Mouse (Mus musculus): ENCODE results near the gene Fmnl2. TPM values are rescaled to one million over a fixed set of nuclear protein-coding genes. Genes with fewer than 3 reads are reported as not detected.

Fmnl2 gene
- polyA plus RNA-seq, 1 experiment from 2014 or later, result 1.9 TPM

GRCm38 (mm10) chr2:52868181-52868580 lies 10.5 kb downstream of the Fmnl2 start:
- Histone ChIP-seq H3K4me3 (ENCODE audit: low read depth, low read length) (no peak overlapping the region), H3K27me3 (replicated peaks; ENCODE audit: control insufficient read depth, insufficient read depth, low read length) (no peaks in the 10 kb centered on the region), H3K9me3 (ENCODE audit: control insufficient read depth) (no peaks in the 10 kb centered on the region), H3K9ac (ENCODE audit: low read depth, low read length) (no peak overlapping the region), H3K4me1 (replicated peaks; ENCODE audit: control insufficient read depth, insufficient read depth, low read length) (no peaks in the 10 kb centered on the region), H3K4me2 (replicated peaks; ENCODE audit: low read depth) (no peak overlapping the region), H3K27ac (ENCODE audit: low read depth, low read length) (no peak overlapping the region), H3K36me3 (ENCODE audit: control insufficient read depth, insufficient read depth) (no peaks in the 10 kb centered on the region)
- 24% methylated on average over 5 of the region's 5 CpGs for WGBS
- TF ChIP-seq CTCF (IDR thresholded peaks at IDR 0.05; ENCODE audit: low read depth), result no peak
- ATAC-seq, result no peak

GRCm38 (mm10) chr2:52872636-52873035 lies 15.0 kb downstream of the Fmnl2 start:
- H3K4me3 ChIP-seq (ENCODE audit: low read depth, low read length), result no peak overlapping the region
- 26% methylated on average over 5 of the region's 5 CpGs for WGBS
- no peaks in the 10 kb centered on the region for H3K4me1 ChIP-seq (replicated peaks; ENCODE audit: control insufficient read depth, insufficient read depth, low read length)
- H3K9ac ChIP-seq (ENCODE audit: low read depth, low read length), result no peak overlapping the region
- no peaks in the 10 kb centered on the region for H3K36me3 ChIP-seq (ENCODE audit: control insufficient read depth, insufficient read depth)
- no peaks in the 10 kb centered on the region for H3K9me3 ChIP-seq (ENCODE audit: control insufficient read depth)
- no peak for ATAC-seq
- no peak overlapping the region for H3K4me2 ChIP-seq (replicated peaks; ENCODE audit: low read depth)
- TF ChIP-seq CTCF (IDR thresholded peaks at IDR 0.05; ENCODE audit: low read depth), result no peak
- H3K27ac ChIP-seq (ENCODE audit: low read depth, low read length), result no peak overlapping the region
- no peaks in the 10 kb centered on the region for H3K27me3 ChIP-seq (replicated peaks; ENCODE audit: control insufficient read depth, insufficient read depth, low read length)

GRCm38 (mm10) chr2:52873276-52874063 lies 15.8 kb downstream of the Fmnl2 start:
- H3K4me3 ChIP-seq (ENCODE audit: low read depth, low read length), result no peak overlapping the region
- no peaks in the 10 kb centered on the region for H3K4me1 ChIP-seq (replicated peaks; ENCODE audit: control insufficient read depth, insufficient read depth, low read length)
- no peaks in the 10 kb centered on the region for H3K36me3 ChIP-seq (ENCODE audit: control insufficient read depth, insufficient read depth)
- H3K27ac ChIP-seq (ENCODE audit: low read depth, low read length), result no peak overlapping the region
- no peak for ATAC-seq
- H3K9me3 ChIP-seq (ENCODE audit: control insufficient read depth), result no peaks in the 10 kb centered on the region
- H3K4me2 ChIP-seq (replicated peaks; ENCODE audit: low read depth), result no peak overlapping the region
- no peak for TF ChIP-seq CTCF (IDR thresholded peaks at IDR 0.05; ENCODE audit: low read depth)
- 75% methylated on average over 18 of the region's 18 CpGs for WGBS
- H3K27me3 ChIP-seq (replicated peaks; ENCODE audit: control insufficient read depth, insufficient read depth, low read length), result no peaks in the 10 kb centered on the region
- H3K9ac ChIP-seq (ENCODE audit: low read depth, low read length), result no peak overlapping the region

- TF ChIP-seq CTCF (IDR thresholded peaks at IDR 0.05; ENCODE audit: low read depth), result no peak
- H3K4me3 ChIP-seq (ENCODE audit: low read depth, low read length), result no peak overlapping the region
- no peaks in the 10 kb centered on the region for H3K9me3 ChIP-seq (ENCODE audit: control insufficient read depth)
- no peaks in the 10 kb centered on the region for H3K36me3 ChIP-seq (ENCODE audit: control insufficient read depth, insufficient read depth)
- no peaks in the 10 kb centered on the region for H3K27me3 ChIP-seq (replicated peaks; ENCODE audit: control insufficient read depth, insufficient read depth, low read length)
- H3K27ac ChIP-seq (ENCODE audit: low read depth, low read length), result no peak overlapping the region
- ATAC-seq, result no peak
- no peak overlapping the region for H3K9ac ChIP-seq (ENCODE audit: low read depth, low read length)
- no peak overlapping the region for H3K4me2 ChIP-seq (replicated peaks; ENCODE audit: low read depth)
- no peaks in the 10 kb centered on the region for H3K4me1 ChIP-seq (replicated peaks; ENCODE audit: control insufficient read depth, insufficient read depth, low read length)
Observed at GRCm38 (mm10) chr2:52874721-52875120, 17.1 kb downstream of the Fmnl2 start.

GRCm38 (mm10) chr2:52875801-52876200 lies 18.1 kb downstream of the Fmnl2 start:
- no peak for ATAC-seq
- Histone ChIP-seq H3K36me3 (ENCODE audit: control insufficient read depth, insufficient read depth) (no peaks in the 10 kb centered on the region), H3K27me3 (replicated peaks; ENCODE audit: control insufficient read depth, insufficient read depth, low read length) (no peaks in the 10 kb centered on the region), H3K9me3 (ENCODE audit: control insufficient read depth) (no peaks in the 10 kb centered on the region), H3K4me2 (replicated peaks; ENCODE audit: low read depth) (no peak overlapping the region), H3K27ac (ENCODE audit: low read depth, low read length) (no peak overlapping the region), H3K4me1 (replicated peaks; ENCODE audit: control insufficient read depth, insufficient read depth, low read length) (no peaks in the 10 kb centered on the region), H3K9ac (ENCODE audit: low read depth, low read length) (no peak overlapping the region), H3K4me3 (ENCODE audit: low read depth, low read length) (no peak overlapping the region)
- no peak for TF ChIP-seq CTCF (IDR thresholded peaks at IDR 0.05; ENCODE audit: low read depth)
- 87% methylated on average over 9 of the region's 9 CpGs for WGBS

- no peaks in the 10 kb centered on the region for H3K27me3 ChIP-seq (replicated peaks; ENCODE audit: control insufficient read depth, insufficient read depth, low read length)
- 85% methylated on average over 2 of the region's 2 CpGs for WGBS
- no peak overlapping the region for H3K4me2 ChIP-seq (replicated peaks; ENCODE audit: low read depth)
- H3K9me3 ChIP-seq (ENCODE audit: control insufficient read depth), result no peaks in the 10 kb centered on the region
- no peak for TF ChIP-seq CTCF (IDR thresholded peaks at IDR 0.05; ENCODE audit: low read depth)
- no peak overlapping the region for H3K4me3 ChIP-seq (ENCODE audit: low read depth, low read length)
- H3K36me3 ChIP-seq (ENCODE audit: control insufficient read depth, insufficient read depth), result no peaks in the 10 kb centered on the region
- ATAC-seq, result no peak
- no peak overlapping the region for H3K9ac ChIP-seq (ENCODE audit: low read depth, low read length)
- no peak overlapping the region for H3K27ac ChIP-seq (ENCODE audit: low read depth, low read length)
- H3K4me1 ChIP-seq (replicated peaks; ENCODE audit: control insufficient read depth, insufficient read depth, low read length), result no peaks in the 10 kb centered on the region
Observed at GRCm38 (mm10) chr2:52883401-52883800, 25.7 kb downstream of the Fmnl2 start.
